Mouse (Mus musculus): ENCODE measurements around the gene Clcn5. TPM values are rescaled to one million over a fixed set of nuclear protein-coding genes. Genes with fewer than 3 reads are reported as not detected.

The Clcn5 gene
- polyA plus RNA-seq, 1 experiment from 2014 or later, result 5.9 TPM

MicroRNA genes within 50 kb of the gene (microRNA counts, 519-probe panel; counts per million panel counts)
- microRNA mmu-miR-188-3p (582 counts per million, percentile 70 among the panel's probes with 10 or more counts), microRNA mmu-miR-188-5p (582 counts per million, percentile 70 among the panel's probes with 10 or more counts), microRNA mmu-miR-362-3p (2,753 counts per million, percentile 72 among the panel's probes with 10 or more counts), microRNA mmu-miR-362-5p (582 counts per million, percentile 70 among the panel's probes with 10 or more counts), microRNA mmu-miR-500 (582 counts per million, percentile 70 among the panel's probes with 10 or more counts), microRNA mmu-miR-501-3p (582 counts per million, percentile 70 among the panel's probes with 10 or more counts), microRNA mmu-miR-501-5p (582 counts per million, percentile 70 among the panel's probes with 10 or more counts), microRNA mmu-miR-532-3p (582 counts per million, percentile 70 among the panel's probes with 10 or more counts), microRNA mmu-miR-532-5p (4,257 counts per million, percentile 79 among the panel's probes with 10 or more counts)

Small RNA genes lying within 50 kb of the gene (microRNA-seq; reads per million reads assigned to microRNA genes)
- gene Mir188 (1,439 reads per million, percentile 77 among the genes with 10 or more reads in this experiment), gene Mir362 (126 reads per million, percentile 49 among the genes with 10 or more reads in this experiment), gene Mir500 (209 reads per million, percentile 56 among the genes with 10 or more reads in this experiment), gene Mir501 (577 reads per million, percentile 69 among the genes with 10 or more reads in this experiment), gene Mir532 (2,633 reads per million, percentile 83 among the genes with 10 or more reads in this experiment)

Other genes with a start within 250 kb of the Clcn5 start
- gene Usp27x, start 56.5 kb upstream of the Clcn5 start, polyA plus RNA-seq (2016; fragmentation: Nextera tagmentation; extraction: Ambion mirVana), result 0.30 TPM in 2 replicates